Mouse (Mus musculus): ENCODE data around the gene Ccz1.
A peak's percentile ranks its signal among the peaks of the same experiment; 100 is the strongest.
"Not testable (repeated sequence)": the region's sequence is repeated elsewhere in the genome, so short reads cannot be mapped to it uniquely, and the experiment has no call there.

The Ccz1 gene

GRCm38 (mm10) chr5:144014551-144015311 lies at the start of gene Ccz1:
TSS of gene Ccz1 (minus strand) at chr5:144014877.
- peak; percentile 83 for DNase-seq (ENCODE audit: low read depth, low spot score)

DNA sequence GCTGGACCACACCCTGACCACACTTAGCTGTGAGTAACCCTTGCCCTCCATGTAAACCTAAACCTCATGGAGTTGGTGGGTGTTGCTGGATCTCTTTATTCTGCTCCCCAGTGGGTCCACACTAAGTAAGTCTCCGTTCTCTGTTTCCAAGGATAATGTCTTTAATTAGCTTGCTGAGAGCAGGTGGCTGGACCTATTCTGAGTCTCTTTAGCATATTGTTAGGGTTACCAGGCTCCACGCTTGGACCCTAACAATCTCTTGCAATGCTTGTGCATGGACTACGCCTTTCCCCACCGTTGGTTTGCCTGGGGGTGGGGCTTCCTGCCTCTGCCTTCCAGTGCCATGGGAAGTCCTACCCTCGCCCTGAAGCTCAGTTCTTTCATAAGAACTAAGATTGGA lies 49.4 kb upstream of the Ccz1 start:
- no peak for DNase-seq (ENCODE audit: low read depth, low spot score)

DNA sequence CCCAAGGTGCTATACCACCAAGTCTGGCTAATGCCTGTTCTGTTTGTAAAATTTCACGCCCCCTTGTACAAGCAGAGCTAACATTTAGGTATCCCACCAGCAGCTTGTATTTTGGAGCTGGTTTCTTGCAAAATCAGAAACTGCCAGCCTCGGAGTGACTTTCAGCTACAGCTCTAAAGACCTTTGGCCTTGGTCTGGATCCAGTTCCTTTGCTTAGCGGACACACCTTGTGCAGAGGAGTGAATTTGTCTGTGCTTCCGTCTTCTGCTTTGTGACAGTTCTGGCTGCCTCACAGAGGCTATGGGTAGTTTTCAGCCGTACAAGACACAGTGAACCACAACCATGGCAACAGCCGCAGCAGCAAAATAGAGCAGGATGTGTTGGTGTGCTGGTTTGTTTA lies 39.7 kb upstream of the Ccz1 start:
- no peak for DNase-seq (ENCODE audit: low read depth, low spot score)

- no peak for DNase-seq (ENCODE audit: low read depth, low spot score)
Observed at GRCm38 (mm10) chr5:144053450-144053849, 38.8 kb upstream of the Ccz1 start.

DNA sequence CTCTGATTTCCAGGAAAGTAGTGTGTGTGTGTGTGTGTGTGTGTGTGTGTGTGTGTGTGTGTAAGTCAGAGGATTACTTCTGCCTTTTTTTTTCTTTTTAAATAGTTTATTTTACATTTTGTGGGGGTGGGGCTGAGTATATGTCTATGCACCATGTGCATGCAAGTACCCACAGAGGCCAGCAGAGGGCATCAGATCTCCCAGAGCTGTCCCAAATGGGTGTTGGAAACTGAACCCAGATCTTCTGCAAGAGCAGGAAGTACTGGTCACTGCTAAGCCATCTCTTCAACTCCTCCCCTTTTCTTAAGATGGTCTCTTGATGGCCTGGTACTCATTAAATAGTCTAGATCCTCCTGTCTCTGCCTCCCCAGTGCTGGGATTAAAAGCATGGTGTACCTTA lies 36.6 kb upstream of the Ccz1 start:
- no peak for DNase-seq (ENCODE audit: low read depth, low spot score)

DNA sequence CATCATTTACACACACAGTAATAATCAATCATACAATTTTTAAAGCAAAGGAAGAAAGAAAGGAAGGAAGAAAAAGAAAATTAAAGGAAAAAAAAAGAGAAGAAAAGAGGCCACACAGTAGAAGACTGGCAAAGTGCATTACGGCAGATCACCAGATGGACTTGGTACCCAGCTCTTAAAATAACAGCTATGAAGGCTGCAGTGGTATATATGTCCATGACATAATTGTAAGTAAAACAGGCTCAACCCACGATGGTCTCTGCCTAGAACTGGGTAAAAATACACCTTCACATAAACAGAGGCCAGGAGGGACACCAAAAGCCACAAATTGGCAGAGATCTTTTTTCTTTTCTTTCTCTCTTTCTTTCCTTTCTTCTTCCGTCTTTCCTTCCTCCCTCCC lies 35.2 kb upstream of the Ccz1 start:
- no peak for DNase-seq (ENCODE audit: low read depth, low spot score)

GRCm38 (mm10) chr5:144047324-144047723 lies 32.6 kb upstream of the Ccz1 start:
- DNase-seq (ENCODE audit: low read depth, low spot score), result no peak

DNA sequence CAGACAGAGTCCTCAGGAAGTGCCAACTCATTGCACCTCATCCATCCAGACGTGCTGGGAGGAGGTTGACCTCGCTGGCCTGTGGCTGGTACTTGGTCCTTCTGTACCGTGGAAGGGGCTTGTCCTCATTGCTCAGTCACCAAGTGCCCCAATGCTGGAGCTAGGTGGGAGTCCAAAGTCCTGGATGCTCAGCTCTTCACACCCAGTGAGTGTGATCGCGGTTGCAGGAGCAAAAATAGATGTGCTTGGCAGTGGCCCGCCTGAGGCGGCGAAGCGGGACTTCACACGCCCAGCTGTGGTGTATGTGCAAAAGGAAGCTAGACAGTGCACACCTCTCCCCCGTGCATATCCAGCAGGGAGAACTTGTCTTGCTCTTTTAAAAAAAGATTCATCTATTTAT lies 28.5 kb upstream of the Ccz1 start:
- DNase-seq (ENCODE audit: low read depth, low spot score), result no peak

DNA sequence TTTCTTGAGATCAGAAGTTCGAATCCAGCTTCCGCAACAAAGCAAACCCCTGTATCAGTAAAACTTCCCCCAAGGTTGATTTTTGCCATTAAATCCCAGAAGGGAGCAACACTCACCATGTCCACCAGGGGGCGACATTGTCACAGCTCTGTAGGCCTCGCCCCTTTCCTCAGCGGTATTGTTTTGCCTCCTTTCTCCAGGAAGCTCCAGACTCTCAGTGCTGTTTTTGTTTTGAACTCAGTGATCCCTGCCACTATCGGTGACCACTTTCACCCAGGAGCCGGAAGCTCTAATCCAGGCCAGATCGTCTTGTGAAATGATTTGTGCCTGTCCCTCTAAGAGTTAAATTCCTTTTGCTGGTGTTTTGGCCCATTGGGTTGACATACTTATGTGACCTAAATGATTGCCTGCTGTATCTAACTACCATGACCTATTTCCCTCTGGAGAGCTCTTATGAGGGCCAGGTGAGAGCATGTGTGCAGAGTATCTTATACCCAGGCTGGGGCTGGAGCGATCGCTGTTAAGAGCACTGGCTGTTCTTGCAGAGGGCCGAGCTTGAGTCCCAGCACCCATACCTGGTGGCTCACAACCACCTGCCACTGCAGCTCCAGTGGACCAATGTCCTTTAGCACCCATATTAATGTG lies 26.2 kb upstream of the Ccz1 start:
- peak; percentile 57 for DNase-seq (ENCODE audit: low read depth, low spot score)

DNA sequence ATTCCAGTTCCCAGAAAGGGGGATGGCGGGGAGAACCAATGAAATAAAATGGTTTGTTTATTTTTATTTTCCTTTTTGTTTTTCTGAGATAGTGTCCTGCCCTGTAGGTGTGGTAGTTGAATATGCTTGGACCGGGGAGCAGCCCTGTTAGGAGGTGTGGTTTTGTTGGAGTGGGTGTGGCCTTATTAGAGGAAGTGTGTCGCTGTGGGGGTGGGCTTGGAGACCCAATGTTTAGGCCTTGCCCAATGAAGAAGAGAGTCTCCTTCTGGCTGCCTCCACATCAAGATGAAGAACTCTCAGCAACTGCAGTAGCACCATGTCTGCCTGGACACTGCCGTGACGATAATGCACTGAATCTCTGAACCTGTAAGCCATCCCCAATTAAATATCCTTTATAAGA lies 25.2 kb upstream of the Ccz1 start:
- no peak for DNase-seq (ENCODE audit: low read depth, low spot score)

GRCm38 (mm10) chr5:144039156-144039675 lies 24.5 kb upstream of the Ccz1 start:
- no peak for DNase-seq (ENCODE audit: low read depth, low spot score)

- no peak for DNase-seq (ENCODE audit: low read depth, low spot score)
Observed at GRCm38 (mm10) chr5:144036952-144037351, 22.3 kb upstream of the Ccz1 start.

DNA sequence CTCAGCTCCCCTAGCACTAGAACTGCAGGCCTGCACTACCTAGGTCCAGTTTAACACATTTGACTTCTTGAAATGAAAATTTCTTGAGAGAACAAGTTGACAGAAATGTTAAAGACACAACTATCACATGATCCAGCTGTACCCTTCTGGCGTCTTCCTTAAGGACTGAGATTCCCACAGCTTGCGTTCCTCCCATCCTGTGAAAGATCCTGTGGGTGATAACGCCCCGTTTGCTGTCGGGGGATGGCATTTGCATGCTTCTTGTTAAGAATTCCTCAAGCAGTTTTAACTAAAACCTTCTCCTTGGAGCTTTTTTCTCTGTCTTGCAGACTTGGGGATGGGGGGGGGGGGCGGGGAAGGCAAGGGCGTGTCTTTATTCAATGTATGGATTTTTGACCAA lies 19.9 kb upstream of the Ccz1 start:
- no peak for DNase-seq (ENCODE audit: low read depth, low spot score)

DNA sequence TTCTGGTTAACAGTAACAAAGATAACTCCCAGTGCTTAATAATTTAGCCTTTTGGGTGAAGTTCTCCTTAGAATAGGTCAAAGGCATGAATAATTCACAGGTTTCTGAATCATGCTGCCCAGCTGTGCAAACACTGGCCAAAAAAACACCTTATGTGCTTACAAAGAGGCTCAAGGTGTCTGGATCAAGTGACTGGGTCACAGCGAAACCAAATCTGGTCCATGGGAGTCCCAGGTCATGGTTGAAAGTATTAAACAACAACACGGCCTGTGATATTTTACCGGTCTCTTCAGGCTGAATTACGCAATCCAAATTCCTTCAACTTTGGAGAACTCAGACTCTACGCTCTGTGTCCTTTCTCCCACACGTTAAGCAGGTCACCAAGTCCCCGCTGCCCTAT lies 17.8 kb upstream of the Ccz1 start:
- no peak for DNase-seq (ENCODE audit: low read depth, low spot score)

DNA sequence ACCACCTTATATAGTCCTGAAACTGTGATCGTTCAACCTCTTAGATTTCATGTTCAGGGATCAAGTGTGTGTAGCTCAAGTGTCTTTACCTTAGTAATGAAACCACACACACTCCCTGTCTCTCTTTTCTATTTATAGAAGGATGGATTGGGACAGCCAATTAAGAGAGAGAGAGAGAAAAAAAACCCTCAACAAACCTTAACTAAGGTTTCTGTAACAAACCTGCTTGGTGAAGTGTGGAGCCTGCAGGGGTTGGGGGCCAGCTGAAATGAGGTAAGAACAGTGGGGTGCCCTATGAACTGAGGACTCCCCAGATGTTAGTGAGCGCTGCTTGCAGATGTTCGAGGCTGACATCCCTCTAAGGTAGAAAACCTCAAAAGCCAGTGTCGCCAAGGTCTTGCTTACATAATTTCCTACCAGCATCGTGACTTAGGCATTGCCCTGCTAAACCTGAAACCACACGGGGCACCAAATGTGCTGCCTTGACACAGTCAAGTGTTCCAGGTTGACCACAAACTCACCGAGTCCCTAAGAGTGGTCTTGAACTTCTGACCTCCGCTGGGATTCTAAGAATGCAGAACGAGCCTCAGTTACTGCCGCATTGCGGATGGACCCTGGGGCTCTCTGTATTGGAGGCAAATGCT lies 12.1 kb upstream of the Ccz1 start, which contains the start of gene Ocm:
TSS of gene Ocm (minus strand) at position 51 of the 644 bp plus-strand sequence.
- no peak for DNase-seq (ENCODE audit: low read depth, low spot score)

DNA sequence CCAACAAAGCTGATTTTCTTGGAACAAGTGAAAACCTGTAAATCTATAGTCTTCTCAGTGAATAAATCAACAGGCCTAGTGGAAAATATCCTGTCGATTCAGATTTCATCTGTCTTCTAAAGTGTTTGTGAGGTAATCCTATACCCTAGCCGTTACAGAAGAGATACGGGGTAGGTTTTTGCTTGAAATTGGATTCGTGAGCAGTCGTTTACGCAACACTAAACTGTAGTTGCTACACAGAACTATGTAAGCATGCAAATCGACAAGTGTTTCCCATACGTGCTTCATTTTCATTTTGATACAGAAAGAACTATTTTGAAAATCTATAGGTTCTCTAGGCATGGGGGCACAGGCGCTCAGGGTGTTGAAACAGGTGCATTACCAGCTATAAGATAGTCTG lies 1.2 kb upstream of the Ccz1 start:
- DNase-seq (ENCODE audit: low read depth, low spot score), result no peak

GRCm38 (mm10) chr5:144015312-144015650 lies 604 bp upstream of the Ccz1 start:
- DNase-seq (ENCODE audit: low read depth, low spot score), result no peak

DNA sequence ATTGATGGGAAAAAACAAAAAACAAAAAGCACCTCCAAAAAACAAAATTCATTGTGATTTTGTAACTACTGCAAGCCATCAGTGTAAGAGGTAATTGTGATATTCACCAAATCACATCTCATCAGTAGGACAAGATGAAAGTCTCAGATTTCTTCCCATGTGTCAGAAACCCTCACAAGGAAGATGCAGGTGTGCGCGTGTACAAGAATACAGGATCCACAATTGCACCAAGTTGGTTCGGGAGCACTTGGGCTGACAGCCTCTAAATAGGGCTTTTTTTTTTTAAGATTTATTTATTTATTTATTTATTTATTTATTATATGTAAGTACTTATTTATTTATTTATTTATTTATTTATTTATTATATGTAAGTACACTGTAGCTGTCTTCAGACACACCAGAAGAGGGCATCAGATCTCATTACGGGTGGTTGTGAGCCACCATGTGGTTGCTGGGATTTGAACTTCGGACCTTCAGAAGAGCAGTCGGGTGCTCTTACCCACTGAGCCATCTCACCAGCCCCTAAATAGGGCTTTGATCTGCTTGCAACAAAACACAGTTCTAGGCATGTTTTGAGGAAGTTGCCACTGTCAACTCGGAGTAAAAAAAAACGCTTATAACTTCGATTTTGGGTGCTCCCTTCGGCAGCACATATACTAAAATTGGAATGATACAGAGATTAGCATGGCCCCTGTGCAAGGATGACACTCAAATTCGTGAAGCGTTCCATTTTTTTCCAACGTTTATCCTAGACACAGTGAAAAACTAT lies 1.1 kb downstream of the Ccz1 start:
- not testable (repeated sequence) for DNase-seq (ENCODE audit: low read depth, low spot score)

GRCm38 (mm10) chr5:144002461-144003192 lies 12.1 kb downstream of the Ccz1 start:
- no peak for DNase-seq (ENCODE audit: low read depth, low spot score)

DNA sequence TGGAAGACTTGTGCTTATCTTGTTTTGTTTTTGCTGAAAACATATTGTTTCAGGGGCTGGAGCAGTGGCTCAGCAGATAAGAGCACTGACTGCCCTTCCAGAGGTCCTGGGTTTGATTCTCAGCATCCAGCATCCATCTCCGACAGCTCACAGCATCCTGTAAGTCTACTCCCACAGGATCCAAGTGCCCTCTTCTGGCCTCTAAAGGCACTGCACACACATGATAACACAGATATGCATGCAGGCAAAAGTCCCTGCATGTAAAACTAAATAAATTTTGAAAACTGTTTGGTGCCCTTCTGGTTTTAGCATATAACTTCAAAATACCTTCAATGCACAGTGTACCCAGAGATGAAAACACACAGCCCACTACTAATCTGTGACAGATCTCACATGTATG lies 15.3 kb downstream of the Ccz1 start:
- no peak for DNase-seq (ENCODE audit: low read depth, low spot score)

GRCm38 (mm10) chr5:143994632-143995365 lies 19.9 kb downstream of the Ccz1 start:
- DNase-seq (ENCODE audit: low read depth, low spot score), result no peak
